Mouse (Mus musculus) hematopoietic multipotent progenitor cell, adult 10-12 weeks (in vitro differentiated cells): ENCODE data around the gene Zfp54. TPM values are rescaled to one million over a fixed set of nuclear protein-coding genes. Genes with fewer than 3 reads are reported as not detected.

Experiments
- polyA plus RNA-seq: library from polyadenylated mRNA; stranded (reverse); fragments of >175 nt; gene quantifications from 2 replicates; pipeline ENCODE4 v1.2.3, GENCODE M21; 2012; ENCODE audit warnings: low replicate concordance

Zfp54 gene
- polyA plus RNA-seq: 0.52 TPM in 1 of 2 replicates, not detected in the other

DNA sequence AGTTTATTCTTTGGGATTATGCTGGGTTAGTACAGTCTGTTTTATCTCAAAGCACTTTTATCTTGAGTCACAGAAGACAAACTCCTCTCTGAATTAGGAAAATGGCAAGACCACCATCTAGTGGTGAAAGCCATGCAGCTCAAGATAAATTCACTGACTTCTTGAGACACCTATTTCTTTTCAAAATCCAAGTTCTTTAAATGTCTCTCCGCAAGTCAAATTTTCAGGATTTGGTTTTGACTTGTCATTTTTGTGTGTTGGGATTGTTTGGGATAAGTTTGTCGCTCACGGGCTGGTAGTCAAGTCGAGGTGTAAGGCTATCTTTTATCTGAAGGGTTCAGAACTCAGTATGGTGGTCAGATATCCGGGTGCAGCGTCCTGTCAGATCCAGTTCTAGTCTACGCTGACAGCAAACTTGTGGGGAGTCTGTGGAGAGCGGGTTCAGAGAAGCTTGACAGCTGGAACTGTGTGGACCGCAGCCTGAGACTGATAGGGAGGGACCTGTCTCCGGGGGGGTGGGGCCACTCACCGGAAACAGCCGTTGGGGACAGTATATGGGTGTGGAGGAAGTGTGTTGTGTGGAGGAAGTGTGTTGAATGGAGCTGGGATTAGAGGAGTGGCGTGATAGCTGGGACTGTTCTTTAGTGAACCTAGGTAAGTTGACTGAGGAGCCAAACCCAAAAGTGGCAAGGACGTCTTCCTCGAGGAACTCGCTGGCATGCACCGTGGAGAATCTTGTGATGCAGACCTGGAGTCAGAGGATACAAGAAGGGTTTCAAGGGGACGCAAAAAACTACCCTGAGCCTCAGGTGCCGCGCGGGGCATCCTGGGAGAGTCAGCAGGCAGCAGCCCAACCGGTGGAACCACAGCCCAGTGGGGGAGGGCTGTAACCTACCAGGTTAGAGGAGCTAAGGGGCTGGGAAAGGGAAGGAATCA lies at the start of gene Zfp54:
Zfp54 (plus strand) TSS at position 564 of the 936 bp plus-strand sequence.

DNA sequence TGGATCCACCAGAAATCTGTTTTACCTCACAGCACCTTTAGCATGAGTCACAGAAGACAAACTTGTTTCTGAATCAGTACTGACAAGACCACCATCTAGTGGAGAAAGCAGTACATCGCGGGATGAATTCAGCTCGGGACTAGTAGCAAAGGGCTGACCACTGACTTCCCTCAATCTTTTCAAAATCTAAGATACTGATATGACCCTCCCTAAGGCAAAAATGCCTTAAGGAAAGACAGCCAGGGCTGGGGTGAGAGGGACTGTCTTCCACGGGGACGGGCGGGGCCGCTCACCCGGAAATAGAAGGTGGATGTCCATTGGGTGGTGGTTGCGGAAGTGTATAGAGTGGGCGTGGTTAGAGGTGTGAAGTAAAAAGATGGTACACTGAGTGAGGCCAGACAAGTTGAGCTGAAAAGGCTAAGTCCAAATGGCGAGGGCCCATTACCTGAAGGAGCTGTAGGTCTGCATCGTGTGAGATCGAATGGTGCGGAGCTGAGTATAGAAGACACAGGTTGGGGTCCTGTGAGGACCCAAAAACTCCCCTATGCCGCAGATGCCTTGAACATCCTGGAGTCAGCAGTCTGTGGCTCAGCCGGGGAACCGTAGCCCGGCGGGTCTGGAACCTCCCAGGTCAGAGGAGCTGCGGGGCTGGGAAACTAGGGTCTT lies 39.5 kb upstream of the Zfp54 start, which contains the start of gene Zfp677:
Zfp677 (plus strand) TSS at position 358 of the 666 bp plus-strand sequence.

DNA sequence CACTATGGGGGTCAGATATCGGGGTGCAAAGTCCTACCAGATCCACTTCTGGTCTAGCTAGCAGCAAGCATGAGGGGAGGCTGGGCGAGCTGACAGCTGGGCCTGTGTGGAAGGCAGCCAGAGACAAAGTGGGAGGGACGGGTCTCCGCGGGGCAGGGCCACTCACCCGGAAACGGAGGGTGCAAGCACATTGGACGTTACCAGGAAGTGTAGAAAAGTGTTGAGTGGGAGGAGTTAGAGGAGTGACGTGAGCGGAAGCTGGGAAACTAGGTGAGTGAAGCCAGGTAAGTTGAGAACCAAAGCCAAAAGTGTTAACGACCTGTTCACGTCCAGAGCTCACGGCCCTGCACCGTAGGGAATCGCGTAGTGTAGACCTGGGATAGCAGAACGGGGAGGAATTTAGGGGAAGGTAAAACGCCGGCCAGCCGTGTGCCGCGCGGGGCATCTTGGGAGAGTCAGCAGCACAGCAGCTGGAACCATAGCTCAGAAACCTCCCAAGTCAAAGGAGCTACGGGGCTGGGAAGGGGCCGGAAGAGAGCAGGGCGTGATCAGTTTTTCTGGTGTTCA lies 27.2 kb downstream of the Zfp54 start, which contains the start of gene Zfp51:
Zfp51 (plus strand) TSS at position 237 of the 567 bp plus-strand sequence.

Other genes starting within 250 kb of the Zfp54 start
- not detected in 2 replicates for gene Vmn1r234, start 197.1 kb upstream of the Zfp54 start, polyA plus RNA-seq
- not detected in 2 replicates for gene Vmn1r235, start 166.8 kb upstream of the Zfp54 start, polyA plus RNA-seq
- not detected in 2 replicates for gene Vmn1r236, start 140.3 kb upstream of the Zfp54 start, polyA plus RNA-seq
- gene Vmn1r237, start 111.4 kb upstream of the Zfp54 start, polyA plus RNA-seq: not detected in 2 replicates
- gene Zfp677, start 39.5 kb upstream of the Zfp54 start, polyA plus RNA-seq: 0.73 and 2.6 TPM in 2 replicates
- gene Zfp51, start 27.1 kb downstream of the Zfp54 start, polyA plus RNA-seq: 0.31 and 1.5 TPM in 2 replicates
- gene Zfp53, start 65.8 kb downstream of the Zfp54 start, polyA plus RNA-seq: 3.5 and 3.7 TPM in 2 replicates
- gene Zfp52, start 112.3 kb downstream of the Zfp54 start, polyA plus RNA-seq: 1.4 and 1.5 TPM in 2 replicates
- gene Zfp948, start 143.8 kb downstream of the Zfp54 start, polyA plus RNA-seq: 0.18 and 0.57 TPM in 2 replicates
- 0.40 and 0.90 TPM in 2 replicates for gene Zfp983, start 227.4 kb downstream of the Zfp54 start, polyA plus RNA-seq